ENCODE assay signal across 8 mouse cellular contexts in genomic region chr2:167130050-167130770, GRCm38 (mm10). TPM values are rescaled to one million over a fixed set of nuclear protein-coding genes. Genes with fewer than 3 reads are reported as not detected.
DNase-seq lines count a peak whose midpoint lies in the region; ATAC-seq and TF ChIP-seq lines count a peak whose summit lies in the region.

No protein-coding gene starts in this region.

- H3K4me3 ChIP-seq in kidney, adult 2 months (ENCODE audit: insufficient read depth, low read depth, low read length), result peak overlapping the region; percentile 51
- H3K4me3 ChIP-seq in midbrain, postnatal 0 days (ENCODE audit: low read depth, low read length), result no peak overlapping the region

- H3K27me3 ChIP-seq in kidney, adult 2 months (replicated peaks; ENCODE audit: control insufficient read depth, insufficient read depth, low read length), result no peaks in the 10 kb centered on the region
- H3K27me3 ChIP-seq in midbrain, postnatal 0 days (ENCODE audit: insufficient read depth, low read length), result no peaks in the 10 kb centered on the region

- intact Hi-C loops in gastrocnemius, postnatal 36 days (cut with DNase I), result no loop called here

- 0 out of 2 replicates have a peak overlapping the region, but pooled peaks have one; percentile 4 for H3K4me2 ChIP-seq in midbrain, postnatal 0 days (ENCODE audit: low read depth, low read length, poor library complexity, severe bottlenecking)

- WGBS in kidney, adult 2 months, result 35% methylated on average over 9 of the region's 9 CpGs
- 34% methylated on average over 9 of the region's 9 CpGs for WGBS in midbrain, postnatal 0 days

- H3K27ac ChIP-seq in kidney, adult 2 months (ENCODE audit: insufficient read depth, low read depth, low read length), result peak overlapping the region; percentile 67
- H3K27ac ChIP-seq in midbrain, postnatal 0 days (ENCODE audit: low read depth, low read length), result 0 out of 2 replicates have a peak overlapping the region, but pooled peaks have one; percentile 43

- no peaks in the 10 kb centered on the region for H3K36me3 ChIP-seq in kidney, adult 2 months (ENCODE audit: control insufficient read depth, insufficient read depth, low read length)
- H3K36me3 ChIP-seq in midbrain, postnatal 0 days (ENCODE audit: insufficient read depth, low read length), result no peaks in the 10 kb centered on the region

- H3K4me1 ChIP-seq in kidney, adult 2 months (ENCODE audit: control insufficient read depth, insufficient read depth, low read length), result no peaks in the 10 kb centered on the region
- H3K4me1 ChIP-seq in midbrain, postnatal 0 days (ENCODE audit: insufficient read depth, low read length), result peaks cover 9% of the 10 kb centered on the region

- TF ChIP-seq POLR2A in kidney, adult 2 months (IDR thresholded peaks at IDR 0.05; ENCODE audit: low read depth, low read length), result no peak

- TF ChIP-seq CTCF in kidney, adult 2 months (conservative IDR thresholded peaks at IDR 0.05; ENCODE audit: insufficient read depth, insufficient read length, low read depth, low read length), result no peak
- no peak for TF ChIP-seq CTCF in midbrain, postnatal 0 days (IDR thresholded peaks at IDR 0.05)

- no peaks in the 10 kb centered on the region for H3K9me3 ChIP-seq in midbrain, postnatal 0 days (ENCODE audit: low read length)

- peak; percentile 43 for DNase-seq in kidney, adult 2 months
- DNase-seq in kidney, adult 9 months, result no peak
- peak; percentile 36 for DNase-seq in embryo, embryonic 10.5 days (ENCODE audit: low spot score)
- DNase-seq in kidney, postnatal 10 days, result peak; percentile 59
- DNase-seq in midbrain, postnatal 0 days (ENCODE audit: low spot score), result peak; percentile 20
- DNase-seq in cerebellum, adult 9-10 months, result no peak
- no peak for DNase-seq in left cerebral cortex, adult 8-10 months (ENCODE audit: low spot score in 2 of 2)
- no peak for DNase-seq in gastrocnemius, postnatal 36 days

- no peak for ATAC-seq in midbrain, postnatal 0 days (ENCODE audit: low FRiP score)

- peak overlapping the region; percentile 33; the same call in 1 of the 2 replicates for H3K9ac ChIP-seq in midbrain, postnatal 0 days (replicated peaks; ENCODE audit: low read length, poor library complexity, severe bottlenecking)

RNA-seq across cellular contexts. Expression of gene Kcnb1, which starts 59.7 kb away (rescaled TPM):
- polyA plus RNA-seq in kidney, adult 2 months (2012; rRNA removed), result 2.9 and 4.0 TPM in 2 replicates
- 29.8 and 30.0 TPM in 2 replicates for total RNA-seq in midbrain, postnatal 0 days (2014; rRNA removed)
- polyA plus RNA-seq in midbrain, postnatal 0 days (2015; fragmentation: Nextera tagmentation; extraction: Ambion mirVana), result 5.6 and 6.4 TPM in 2 replicates
- total RNA-seq in left cerebral cortex, adult 8-10 months (2022), result 100 to 1,000 TPM; 158 to 198 (median 179) TPM
- 10 to 100 TPM; 23.3 to 28.2 TPM for total RNA-seq in gastrocnemius, postnatal 36 days (2021)

Comparison
In these comparisons a context has a peak if more than half of its experiments do, and no peak if none do; other contexts are left out.
1. DNase-seq: peak in kidney, adult 2 months (single experiment), embryo, embryonic 10.5 days (single experiment), kidney, postnatal 10 days (single experiment) and midbrain, postnatal 0 days (single experiment); none in kidney, adult 9 months (single experiment), cerebellum, adult 9-10 months (single experiment), left cerebral cortex, adult 8-10 months (0 of 2) and gastrocnemius, postnatal 36 days (0 of 2).